Mouse (Mus musculus): ENCODE measurements around the gene Specc1.

Specc1 gene

GRCm38 (mm10) chr11:62164357-62164756, 207.8 kb downstream of the Specc1 start:
- in situ Hi-C loops (cut with MseI, MboI): no loop called here

- in situ Hi-C loops (cut with MseI, MboI): no loop called here
These were observed 209.9 kb downstream of the Specc1 start for GRCm38 (mm10) chr11:62166503-62166902.

- in situ Hi-C loops (cut with MseI, MboI): no loop called here
These were observed 211.6 kb downstream of the Specc1 start for GRCm38 (mm10) chr11:62168146-62168545.

GRCm38 (mm10) chr11:62177395-62178113, 221.0 kb downstream of the Specc1 start:
- in situ Hi-C loops (cut with MseI, MboI): no loop called here

GRCm38 (mm10) chr11:62180791-62181190, 224.2 kb downstream of the Specc1 start:
- in situ Hi-C loops (cut with MseI, MboI): no loop called here

- in situ Hi-C loops (cut with MseI, MboI): no loop called here
These were observed 228.3 kb downstream of the Specc1 start for GRCm38 (mm10) chr11:62184900-62185299.

GRCm38 (mm10) chr11:62187074-62187473, 230.5 kb downstream of the Specc1 start:
- in situ Hi-C loops (cut with MseI, MboI): no loop called here

- in situ Hi-C loops (cut with MseI, MboI): no loop called here
These were observed 235.5 kb downstream of the Specc1 start for GRCm38 (mm10) chr11:62192050-62192449.

GRCm38 (mm10) chr11:62193116-62193515, 236.6 kb downstream of the Specc1 start:
- in situ Hi-C loops (cut with MseI, MboI): no loop called here

GRCm38 (mm10) chr11:62194217-62194616, 237.7 kb downstream of the Specc1 start:
- in situ Hi-C loops (cut with MseI, MboI): no loop called here

- in situ Hi-C loops (cut with MseI, MboI): no loop called here
These were observed 244.4 kb downstream of the Specc1 start for GRCm38 (mm10) chr11:62200901-62201512.

- in situ Hi-C loops (cut with MseI, MboI): no loop called here
These were observed 246.1 kb downstream of the Specc1 start for GRCm38 (mm10) chr11:62202645-62203044.

GRCm38 (mm10) chr11:62209111-62209510, 252.5 kb downstream of the Specc1 start:
- in situ Hi-C loops (cut with MseI, MboI): no loop called here

GRCm38 (mm10) chr11:62209891-62210290, 253.3 kb downstream of the Specc1 start:
- in situ Hi-C loops (cut with MseI, MboI): no loop called here

- in situ Hi-C loops (cut with MseI, MboI): no loop called here
These were observed 256.9 kb downstream of the Specc1 start for GRCm38 (mm10) chr11:62213384-62213989.

- in situ Hi-C loops (cut with MseI, MboI): no loop called here
These were observed 258.5 kb downstream of the Specc1 start for GRCm38 (mm10) chr11:62215107-62215506.

GRCm38 (mm10) chr11:62217751-62218150, 261.2 kb downstream of the Specc1 start:
- in situ Hi-C loops (cut with MseI, MboI): no loop called here

- in situ Hi-C loops (cut with MseI, MboI): no loop called here
These were observed 264.4 kb downstream of the Specc1 start for GRCm38 (mm10) chr11:62220756-62221510.

- in situ Hi-C loops (cut with MseI, MboI): no loop called here
These were observed 266.9 kb downstream of the Specc1 start for GRCm38 (mm10) chr11:62223416-62223815.

GRCm38 (mm10) chr11:62223962-62224361, 267.4 kb downstream of the Specc1 start:
- in situ Hi-C loops (cut with MseI, MboI): no loop called here

GRCm38 (mm10) chr11:62224797-62225196, 268.2 kb downstream of the Specc1 start:
- in situ Hi-C loops (cut with MseI, MboI): no loop called here

- in situ Hi-C loops (cut with MseI, MboI): no loop called here
These were observed 284.2 kb downstream of the Specc1 start for GRCm38 (mm10) chr11:62240631-62241261.
